Mouse (Mus musculus): ENCODE data around the gene Cap1. TPM values are rescaled to one million over a fixed set of nuclear protein-coding genes. Genes with fewer than 3 reads are reported as not detected.
"Not testable (repeated sequence)": the region's sequence is repeated elsewhere in the genome, so short reads cannot be mapped to it uniquely, and the experiment has no call there.

Cap1 gene
- total RNA-seq, 1 experiment from 2014 or later: 153 TPM

- ATAC-seq (replicated peaks; ENCODE audit: low read depth, poor library complexity, severe bottlenecking): no peak
Observed at GRCm38 (mm10) chr4:122851535-122851934, 34.3 kb downstream of the Cap1 start.

DNA sequence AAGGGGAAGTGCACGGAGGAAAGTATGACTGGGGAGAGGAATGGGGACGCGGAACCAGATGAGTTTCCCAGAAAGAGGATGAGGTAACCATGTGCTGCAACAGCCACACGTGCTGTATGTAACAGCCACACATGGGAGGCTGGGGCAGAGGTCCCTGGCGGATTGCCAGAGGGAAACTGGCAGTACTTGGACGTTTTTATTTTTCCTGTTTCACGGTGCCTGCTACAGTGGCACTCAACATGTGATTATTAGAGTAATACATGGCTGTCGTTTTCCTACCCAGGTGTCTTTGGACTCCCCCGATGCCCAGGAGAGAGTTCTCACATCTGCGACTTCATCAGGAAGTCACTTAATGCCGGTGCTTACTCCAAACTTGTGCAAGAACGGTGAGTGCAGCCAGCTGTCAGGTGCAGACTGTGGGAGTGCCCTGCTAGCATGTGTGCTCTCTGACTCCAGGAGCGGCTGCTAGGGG, 37.7 kb downstream of the Cap1 start:
- peak; percentile 97 for ATAC-seq (replicated peaks; ENCODE audit: low read depth, poor library complexity, severe bottlenecking)

GRCm38 (mm10) chr4:122838416-122838815, 47.4 kb downstream of the Cap1 start:
- peak; percentile 58 for ATAC-seq (replicated peaks; ENCODE audit: low read depth, poor library complexity, severe bottlenecking)

- ATAC-seq (replicated peaks; ENCODE audit: low read depth, poor library complexity, severe bottlenecking): no peak
Observed at GRCm38 (mm10) chr4:122837994-122838393, 47.9 kb downstream of the Cap1 start.

GRCm38 (mm10) chr4:122837180-122837730, 48.6 kb downstream of the Cap1 start:
- no peak for ATAC-seq (replicated peaks; ENCODE audit: low read depth, poor library complexity, severe bottlenecking)

DNA sequence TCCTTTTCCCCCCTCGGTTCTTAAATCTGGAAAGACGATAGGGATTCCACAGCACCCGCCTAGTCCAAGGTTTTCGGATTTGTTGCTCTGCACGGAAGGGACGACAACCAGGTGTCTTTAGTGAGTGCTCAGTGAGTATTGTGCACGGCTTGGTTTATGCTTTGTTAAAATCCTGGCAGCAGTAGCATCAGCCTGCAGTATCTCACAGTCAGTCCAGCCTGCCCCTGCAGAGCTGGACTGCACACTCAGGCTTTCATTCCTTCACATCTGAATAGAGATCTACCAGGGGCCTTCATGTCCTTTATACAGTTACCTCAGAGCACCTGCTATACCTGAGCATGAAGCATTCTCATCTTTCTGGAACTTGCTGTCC, 49.5 kb downstream of the Cap1 start:
- ATAC-seq (replicated peaks; ENCODE audit: low read depth, poor library complexity, severe bottlenecking): peak; percentile 6; the same call in 1 of the 2 replicates

- ATAC-seq (replicated peaks; ENCODE audit: low read depth, poor library complexity, severe bottlenecking): peak; percentile 96
Observed at GRCm38 (mm10) chr4:122835530-122836402, 50.1 kb downstream of the Cap1 start, which contains the start of gene Ppt1. TSS of gene Ppt1 (plus strand) at chr4:122836242.

DNA sequence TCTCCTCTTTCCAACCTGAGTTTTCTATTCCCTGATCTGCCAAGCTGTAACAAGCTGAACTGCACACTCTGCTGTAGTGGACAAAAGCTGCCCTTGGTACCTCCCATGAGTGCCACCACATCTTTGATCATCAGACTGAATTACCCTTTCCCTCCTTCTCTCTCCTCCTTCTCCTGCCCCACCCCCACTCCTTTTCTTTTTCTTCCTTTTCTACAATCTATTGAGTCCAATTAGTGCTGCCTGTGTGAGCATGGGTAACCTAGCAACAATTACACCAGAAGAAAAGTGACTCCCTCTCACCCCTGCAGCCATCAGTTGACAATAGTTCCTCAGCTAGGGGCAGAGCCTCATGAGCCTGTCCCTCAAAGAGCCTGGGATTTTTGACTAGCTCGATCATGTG, 54.0 kb downstream of the Cap1 start:
- no peak for ATAC-seq (replicated peaks; ENCODE audit: low read depth, poor library complexity, severe bottlenecking)

DNA sequence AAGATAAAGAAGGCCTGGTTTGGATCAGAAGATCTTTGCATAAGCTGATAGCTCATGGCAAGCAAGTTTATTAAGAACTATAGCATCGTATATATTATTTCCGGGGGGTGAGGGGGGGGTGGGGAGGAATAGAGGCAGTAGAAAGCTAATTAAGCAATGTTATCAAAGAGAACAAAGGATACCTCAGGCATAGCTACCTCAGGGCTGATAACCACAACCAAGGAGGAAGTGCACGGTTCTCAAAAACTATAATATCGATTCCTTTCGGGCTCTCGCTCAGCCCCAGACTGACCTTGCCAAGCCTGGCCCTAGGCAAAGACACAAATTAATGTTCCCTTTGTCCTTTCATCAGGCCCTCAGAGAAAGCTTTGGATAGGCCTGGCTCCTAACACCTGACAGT, 56.5 kb downstream of the Cap1 start:
- no peak for ATAC-seq (replicated peaks; ENCODE audit: low read depth, poor library complexity, severe bottlenecking)

DNA sequence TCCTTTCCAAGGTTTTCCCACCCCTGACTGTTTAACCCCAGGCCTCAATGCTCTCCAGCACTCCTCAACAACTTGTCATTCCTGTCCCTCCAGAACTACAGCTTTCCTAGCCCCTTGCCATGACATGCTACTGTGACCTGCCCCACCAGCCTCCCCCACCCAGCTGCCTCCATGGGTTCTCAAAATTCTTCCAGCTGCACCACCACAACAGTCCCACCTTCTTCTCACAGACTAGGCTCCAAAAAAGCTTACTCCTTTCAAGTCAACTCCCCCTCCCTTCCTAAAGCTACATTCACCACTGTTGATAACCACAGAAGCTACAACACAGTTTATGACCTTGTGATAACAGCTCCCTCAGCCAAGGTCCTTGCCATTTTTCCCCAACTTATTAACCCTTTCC, 58.2 kb downstream of the Cap1 start:
- ATAC-seq (replicated peaks; ENCODE audit: low read depth, poor library complexity, severe bottlenecking): peak; percentile 63

GRCm38 (mm10) chr4:122820941-122821340, 64.9 kb downstream of the Cap1 start:
- not testable (repeated sequence) for ATAC-seq (replicated peaks; ENCODE audit: low read depth, poor library complexity, severe bottlenecking)

DNA sequence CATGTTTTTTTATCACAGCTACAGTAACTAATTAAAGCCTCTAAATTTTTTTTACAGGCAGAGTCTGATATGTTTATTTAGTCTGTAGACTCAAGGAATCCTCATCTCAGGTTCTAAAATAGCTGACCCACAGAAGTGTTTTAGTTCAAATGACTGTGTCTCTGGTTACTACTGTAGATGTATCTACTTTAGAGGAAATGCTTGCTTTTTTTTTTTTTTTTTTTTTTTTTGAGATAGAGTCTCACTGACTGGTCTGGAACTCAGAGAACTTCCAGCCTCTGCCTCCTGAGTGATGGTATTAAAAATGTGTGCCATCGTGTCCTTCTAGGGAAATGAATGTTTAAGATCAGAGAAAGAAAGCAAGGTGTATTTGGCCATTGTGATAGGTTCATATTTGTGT, 69.7 kb downstream of the Cap1 start:
- no peak for ATAC-seq (replicated peaks; ENCODE audit: low read depth, poor library complexity, severe bottlenecking)

DNA sequence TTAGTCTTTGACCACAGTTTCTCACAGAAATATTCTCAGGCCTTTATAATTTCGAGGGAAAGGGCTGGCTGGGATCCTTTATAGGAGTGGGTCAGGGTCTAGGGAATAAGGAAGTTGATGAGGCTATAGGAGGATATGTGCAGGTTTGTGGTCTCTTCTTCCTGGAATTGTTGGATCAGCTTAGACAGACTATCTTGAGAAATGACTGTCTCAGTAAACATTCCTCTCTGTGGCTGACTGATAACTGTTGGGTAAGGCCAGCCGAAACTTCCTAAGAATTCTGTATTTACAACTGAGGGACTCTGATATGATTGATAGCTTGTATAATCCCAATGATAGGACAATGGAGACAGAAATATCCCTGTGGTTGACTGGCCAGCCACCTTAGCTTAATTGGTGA, 74.0 kb downstream of the Cap1 start:
- ATAC-seq (replicated peaks; ENCODE audit: low read depth, poor library complexity, severe bottlenecking): no peak

GRCm38 (mm10) chr4:122811180-122811579, 74.7 kb downstream of the Cap1 start:
- ATAC-seq (replicated peaks; ENCODE audit: low read depth, poor library complexity, severe bottlenecking): peak; percentile 51

Other genes with a start within 250 kb of the Cap1 start
- gene 9530002B09Rik, start 196.8 kb downstream of the Cap1 start, total RNA-seq (2017): not detected in 2 replicates
- 52.5 and 64.8 TPM in 2 replicates for gene Ppt1, start 49.8 kb downstream of the Cap1 start, total RNA-seq (2017)
- not detected in 2 replicates for gene Mfsd2a, start 75.1 kb upstream of the Cap1 start, total RNA-seq (2017)
- 1.5 and 3.7 TPM in 2 replicates for gene Mycl, start 109.6 kb upstream of the Cap1 start, total RNA-seq (2017)
- 26.4 and 39.4 TPM in 2 replicates for gene Trit1, start 130.5 kb upstream of the Cap1 start, total RNA-seq (2017)
- not detected in 2 replicates for gene Bmp8b, start 219.1 kb upstream of the Cap1 start, total RNA-seq (2017)
- gene Oxct2b, start 230.2 kb upstream of the Cap1 start, total RNA-seq (2017): not detected in 2 replicates

Measured in common myeloid progenitor, adult 5-6 weeks (primary cell).